Comparison of ENCODE assay signal across 8 mouse cellular contexts in the genomic region with DNA sequence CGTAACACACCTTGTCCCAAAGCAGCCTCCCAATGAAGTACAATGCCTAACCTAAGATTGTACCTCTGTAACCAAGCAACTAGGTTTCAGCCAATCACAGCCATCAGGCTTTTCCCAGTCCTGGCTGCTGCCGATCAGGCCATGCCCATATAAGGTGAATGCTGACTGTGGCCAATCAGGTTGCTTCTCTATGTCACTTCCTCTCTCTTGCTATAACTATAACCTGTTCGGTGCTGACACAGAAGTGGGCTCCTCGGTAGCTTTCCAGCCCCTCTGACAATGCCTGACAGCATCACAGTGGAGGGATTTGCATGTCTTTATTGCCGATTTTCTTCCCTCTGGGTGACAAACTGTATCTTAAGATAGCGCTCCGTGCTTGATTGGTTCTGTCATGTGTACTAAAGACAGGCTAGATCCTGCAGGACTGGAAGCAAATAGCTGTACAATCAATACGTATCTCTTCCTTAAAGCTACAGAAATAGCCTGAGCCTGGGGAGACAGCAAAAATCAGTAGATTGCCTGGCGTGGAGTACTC.
DNase-seq lines count a peak whose midpoint lies in the region; ATAC-seq and TF ChIP-seq lines count a peak whose summit lies in the region.

No protein-coding gene starts in this region.

- peak; percentile 58 for TF ChIP-seq POLR2A in CH12.LX (IDR thresholded peaks at IDR 0.05; ENCODE audit: low read depth, low read length)

- H3K4me1 ChIP-seq in CH12.LX (ENCODE audit: control insufficient read depth in 1 of 2, insufficient read depth in 2 of 2): peaks cover 0 to 20% of the 10 kb centered on the region in 2 experiments; a peak in 2 of 4 replicates
- peaks cover 9% of the 10 kb centered on the region for H3K4me1 ChIP-seq in hindbrain, embryonic 16.5 days (ENCODE audit: control insufficient read depth, insufficient read depth, low read depth, low read length)
- peaks cover 15% of the 10 kb centered on the region for H3K4me1 ChIP-seq in midbrain, embryonic 15.5 days

- no peak for TF ChIP-seq EP300 in CH12.LX (IDR thresholded peaks at IDR 0.05; ENCODE audit: low read length)

- ATAC-seq in hindbrain, embryonic 16.5 days: peak; percentile 99
- ATAC-seq in midbrain, embryonic 15.5 days (replicated peaks): peak; percentile 100
- ATAC-seq in erythroid progenitor cell, adult 5-6 weeks (replicated peaks; ENCODE audit: low FRiP score, poor library complexity, severe bottlenecking): no peak

- no peaks in the 10 kb centered on the region for H3K27me3 ChIP-seq in CH12.LX (replicated peaks)
- H3K27me3 ChIP-seq in hindbrain, embryonic 16.5 days (replicated peaks; ENCODE audit: control insufficient read depth, insufficient read depth, low read length): no peaks in the 10 kb centered on the region
- no peaks in the 10 kb centered on the region for H3K27me3 ChIP-seq in midbrain, embryonic 15.5 days (replicated peaks)

- no peaks in the 10 kb centered on the region for H3K36me3 ChIP-seq in CH12.LX (replicated peaks in 1 of 2; ENCODE audit: control insufficient read depth in 1 of 2, insufficient read depth in 1 of 2, low read length in 1 of 2)
- H3K36me3 ChIP-seq in hindbrain, embryonic 16.5 days (ENCODE audit: control insufficient read depth, insufficient read depth, low read length): no peaks in the 10 kb centered on the region
- H3K36me3 ChIP-seq in midbrain, embryonic 15.5 days (replicated peaks): no peaks in the 10 kb centered on the region

- no peaks in the 10 kb centered on the region for H3K9me3 ChIP-seq in CH12.LX (replicated peaks; ENCODE audit: low read length)
- no peaks in the 10 kb centered on the region for H3K9me3 ChIP-seq in hindbrain, embryonic 16.5 days (ENCODE audit: control insufficient read depth, low read length)
- H3K9me3 ChIP-seq in midbrain, embryonic 15.5 days: no peaks in the 10 kb centered on the region

- dilution Hi-C loops in CH12.LX (cut with MboI; ENCODE audit: extremely low pct_ligation_motif_present, extremely low pct_unique_long_range_greater_than_20kb, low sequenced_read_pairs): no loop called here

- no peak for TF ChIP-seq RAD21 in CH12.LX (IDR thresholded peaks at IDR 0.05; ENCODE audit: low read depth, low read length)

- DNase-seq in CH12.LX (ENCODE audit: extremely low read depth): peak; percentile 91
- peak; percentile 71 for DNase-seq in cerebellum, adult 8-10 months
- DNase-seq in frontal cortex, postnatal 14 days (ENCODE audit: low spot score in 2 of 2): peak; percentile 70 to 88
- DNase-seq in left cerebral cortex, adult 18-20 months (ENCODE audit: low spot score in 2 of 2): peak; percentile 65 to 79
- DNase-seq in urinary bladder, postnatal 25 days (ENCODE audit: low spot score): peak; percentile 25

- 37% methylated on average over 9 of the region's 9 CpGs for WGBS in hindbrain, embryonic 16.5 days
- 18% methylated on average over 9 of the region's 9 CpGs for WGBS in midbrain, embryonic 15.5 days

- in situ Hi-C loops in CH12.LX (cut with MboI; ENCODE audit: low pct_ligation_motif_present, low pct_unique_long_range_greater_than_20kb, low sequenced_read_pairs): no loop called here

- no peak for TF ChIP-seq CTCF in CH12.LX (conservative IDR thresholded peaks at IDR 0.05 in 1 of 2, IDR thresholded peaks at IDR 0.05 in 1 of 2; ENCODE audit: low read depth in 2 of 2, low read length in 2 of 2)

- H3K27ac ChIP-seq in CH12.LX (ENCODE audit: insufficient read depth, low read depth): no peak overlapping the region
- peak overlapping the region; percentile 87 for H3K27ac ChIP-seq in hindbrain, embryonic 16.5 days (ENCODE audit: low read depth, low read length)
- H3K27ac ChIP-seq in midbrain, embryonic 15.5 days: peak overlapping the region; percentile 95

- H3K4me3 ChIP-seq in CH12.LX (replicated peaks in 1 of 3; ENCODE audit: low read depth in 2 of 3, low read length in 2 of 3, poor library complexity in 1 of 3): peak overlapping the region in 2 of 3 experiments; percentile 40 to 60
- peak overlapping the region; percentile 39 for H3K4me3 ChIP-seq in hindbrain, embryonic 16.5 days (ENCODE audit: low read length)
- H3K4me3 ChIP-seq in midbrain, embryonic 15.5 days: peak overlapping the region; percentile 42

- no peaks in the 10 kb centered on the region for H3K79me2 ChIP-seq in CH12.LX (replicated peaks; ENCODE audit: control insufficient read depth, extremely low read depth, insufficient read depth, poor library complexity, severe bottlenecking)

- no peak overlapping the region for H3K9ac ChIP-seq in CH12.LX (ENCODE audit: insufficient read depth, low read depth)
- peak overlapping the region; percentile 51; the same call in 1 of the 2 replicates for H3K9ac ChIP-seq in hindbrain, embryonic 16.5 days (ENCODE audit: low read depth, low read length)
- peak overlapping the region; percentile 53 for H3K9ac ChIP-seq in midbrain, embryonic 15.5 days

- H3K4me2 ChIP-seq in CH12.LX (ENCODE audit: insufficient read depth, low read depth, poor library complexity, severe bottlenecking): no peak overlapping the region
- peak overlapping the region; percentile 44 for H3K4me2 ChIP-seq in hindbrain, embryonic 16.5 days (ENCODE audit: low read length)
- H3K4me2 ChIP-seq in midbrain, embryonic 15.5 days: peak overlapping the region; percentile 52

TF ChIP-seq in CH12.LX, 34 proteins besides CTCF, POLR2A, EP300 and RAD21:
- no peak for TF ChIP-seq SIN3A (IDR thresholded peaks at IDR 0.05; ENCODE audit: low read length)
- TF ChIP-seq JUND (conservative IDR thresholded peaks at IDR 0.05; ENCODE audit: low read depth, low read length): no peak
- no peak for TF ChIP-seq MYC (IDR thresholded peaks at IDR 0.05; ENCODE audit: low read depth, low read length)
- TF ChIP-seq TBP (conservative IDR thresholded peaks at IDR 0.05; ENCODE audit: low read depth, low read length): peak; percentile 63
- TF ChIP-seq PAX5 (IDR thresholded peaks at IDR 0.05; ENCODE audit: low read length): no peak
- no peak for TF ChIP-seq ETS1 (conservative IDR thresholded peaks at IDR 0.05; ENCODE audit: low read depth, low read length)
- TF ChIP-seq NELFE (IDR thresholded peaks at IDR 0.05; ENCODE audit: low read depth, low read length): 0 out of 2 replicates have a peak, but pooled peaks have one; percentile 23
- peak; percentile 56; the same call in 1 of the 2 replicates for TF ChIP-seq ZMIZ1 (IDR thresholded peaks at IDR 0.05; ENCODE audit: low read depth, low read length)
- TF ChIP-seq POLR2AphosphoS2 (IDR thresholded peaks at IDR 0.05; ENCODE audit: low read depth, low read length): no peak

Comparison
In these comparisons a context has a peak if more than half of its experiments do, and no peak if none do; other contexts are left out.
1. DNase-seq: peak in every context shown above with its lines; median percentile 91 in CH12.LX; 79 in frontal cortex, postnatal 14 days; 72 in left cerebral cortex, adult 18-20 months; 71 in cerebellum, adult 8-10 months; 25 in urinary bladder, postnatal 25 days.